9 mouse cellular contexts compared by ENCODE assay signal in the genomic region with DNA sequence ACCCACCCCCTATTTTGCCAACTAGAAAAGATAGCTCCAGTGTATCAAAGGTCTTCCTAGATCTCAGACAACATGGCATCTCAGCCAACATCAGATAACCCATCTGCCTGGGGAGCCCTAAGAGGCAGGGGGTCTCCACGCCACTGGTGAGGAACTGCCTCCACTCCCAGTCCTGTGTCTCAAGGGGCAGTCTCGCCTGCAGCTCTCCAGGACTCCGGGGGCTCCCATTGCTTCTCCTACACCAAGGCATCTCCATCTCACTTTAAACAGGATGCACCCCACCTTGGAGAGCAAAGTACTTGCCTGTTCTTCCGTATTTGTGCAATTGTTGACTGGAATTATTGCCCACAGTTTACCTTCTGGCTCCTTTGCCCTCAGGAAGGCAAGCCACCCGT. TPM values are rescaled to one million over a fixed set of nuclear protein-coding genes. Genes with fewer than 3 reads are reported as not detected.
DNase-seq lines count a peak whose midpoint lies in the region; ATAC-seq and TF ChIP-seq lines count a peak whose summit lies in the region.
"Had no signal": no experiment of that assay in that cellular context is flagged by ENCODE, and none has a peak within 500 bp of the region (broad histone marks: within the 10 kb centered on the region; RNA-seq: fewer than 3 reads in every experiment).

No protein-coding gene starts in this region.

- no peak for TF ChIP-seq CTCF in stomach, postnatal 0 days (IDR thresholded peaks at IDR 0.05; ENCODE audit: low read depth)

- 0 out of 2 replicates have a peak, but pooled peaks have one; percentile 1 for ATAC-seq in heart, embryonic 12.5 days (ENCODE audit: insufficient number of reproducible peaks, low FRiP score)
- no peak for ATAC-seq in neural tube, embryonic 11.5 days (ENCODE audit: insufficient read depth, low FRiP score, low TSS enrichment)
- ATAC-seq in limb, embryonic 12.5 days (ENCODE audit: insufficient number of reproducible peaks, insufficient read depth, low FRiP score, low TSS enrichment, low read depth), result no peak
- ATAC-seq in stomach, postnatal 0 days (ENCODE audit: low FRiP score, low TSS enrichment), result 0 out of 2 replicates have a peak, but pooled peaks have one; percentile 1

- intact Hi-C loops in heart, postnatal 14 days (cut with DNase I), result no loop called here

- peaks cover 22% of the 10 kb centered on the region for H3K36me3 ChIP-seq in heart, embryonic 12.5 days
- H3K36me3 ChIP-seq in neural tube, embryonic 11.5 days (ENCODE audit: control insufficient read depth, insufficient read depth, low read length), result no peaks in the 10 kb centered on the region
- H3K36me3 ChIP-seq in limb, embryonic 12.5 days, result peaks cover 34% of the 10 kb centered on the region
- peaks cover 8% of the 10 kb centered on the region; the same call in 1 of the 2 replicates for H3K36me3 ChIP-seq in stomach, postnatal 0 days (ENCODE audit: control insufficient read depth, insufficient read depth, low read length)

- no peak for DNase-seq in heart, postnatal 14 days
- DNase-seq in neural tube, embryonic 11.5 days (ENCODE audit: low spot score), result no peak
- no peak for DNase-seq in neural tube, embryonic 10.5 days (ENCODE audit: extremely low spot score, low spot score)
- no peak for DNase-seq in stomach, postnatal 0 days (ENCODE audit: low spot score)
- DNase-seq in thymus, postnatal 10 days (ENCODE audit: low spot score in 2 of 2), result no peak
- DNase-seq in urinary bladder, postnatal 36 days (ENCODE audit: low spot score in 2 of 2), result no peak

- WGBS in heart, embryonic 12.5 days, result 55% methylated on average over 5 of the region's 5 CpGs
- WGBS in neural tube, embryonic 11.5 days, result 80% methylated on average over 5 of the region's 5 CpGs
- WGBS in limb, embryonic 12.5 days, result 54% methylated on average over 5 of the region's 5 CpGs
- WGBS in stomach, postnatal 0 days, result 52% methylated on average over 5 of the region's 5 CpGs

- no peak overlapping the region for H3K9ac ChIP-seq in heart, embryonic 12.5 days
- H3K9ac ChIP-seq in neural tube, embryonic 11.5 days (ENCODE audit: low read length), result no peak overlapping the region
- H3K9ac ChIP-seq in limb, embryonic 12.5 days (replicated peaks), result no peak overlapping the region
- no peak overlapping the region for H3K9ac ChIP-seq in stomach, postnatal 0 days (ENCODE audit: low read length)

- H3K9me3 ChIP-seq in heart, embryonic 12.5 days (replicated peaks), result no peaks in the 10 kb centered on the region
- H3K9me3 ChIP-seq in neural tube, embryonic 11.5 days (ENCODE audit: control insufficient read depth, low read length), result no peaks in the 10 kb centered on the region
- H3K9me3 ChIP-seq in limb, embryonic 12.5 days, result no peaks in the 10 kb centered on the region
- H3K9me3 ChIP-seq in stomach, postnatal 0 days (ENCODE audit: control insufficient read depth, low read length), result no peaks in the 10 kb centered on the region

- no peak overlapping the region for H3K4me2 ChIP-seq in heart, embryonic 12.5 days
- H3K4me2 ChIP-seq in neural tube, embryonic 11.5 days (ENCODE audit: low read depth), result no peak overlapping the region
- H3K4me2 ChIP-seq in limb, embryonic 12.5 days, result no peak overlapping the region
- no peak overlapping the region for H3K4me2 ChIP-seq in stomach, postnatal 0 days (replicated peaks; ENCODE audit: low read depth)

- TF ChIP-seq EP300 in stomach, postnatal 0 days (optimal IDR thresholded peaks at IDR 0.05), result no peak

- H3K27ac ChIP-seq in heart, embryonic 12.5 days (ENCODE audit: poor library complexity, severe bottlenecking), result peak overlapping the region; percentile 90
- H3K27ac ChIP-seq in neural tube, embryonic 11.5 days (ENCODE audit: low read depth, low read length), result 0 out of 2 replicates have a peak overlapping the region, but pooled peaks have one; percentile 29
- H3K27ac ChIP-seq in limb, embryonic 12.5 days, result peak overlapping the region; percentile 86
- peak overlapping the region; percentile 92 for H3K27ac ChIP-seq in stomach, postnatal 0 days (replicated peaks)

- no peaks in the 10 kb centered on the region for H3K27me3 ChIP-seq in heart, embryonic 12.5 days (replicated peaks)
- no peaks in the 10 kb centered on the region for H3K27me3 ChIP-seq in neural tube, embryonic 11.5 days (ENCODE audit: control insufficient read depth, insufficient read depth, low read length)
- no peaks in the 10 kb centered on the region for H3K27me3 ChIP-seq in limb, embryonic 12.5 days
- H3K27me3 ChIP-seq in stomach, postnatal 0 days (ENCODE audit: control insufficient read depth, insufficient read depth, low read length), result no peaks in the 10 kb centered on the region

- peaks cover 47% of the 10 kb centered on the region for H3K4me1 ChIP-seq in heart, embryonic 12.5 days (replicated peaks)
- H3K4me1 ChIP-seq in neural tube, embryonic 11.5 days (ENCODE audit: control insufficient read depth, insufficient read depth, low read length), result peaks cover 10% of the 10 kb centered on the region; the same call in 1 of the 2 replicates
- H3K4me1 ChIP-seq in limb, embryonic 12.5 days (replicated peaks), result peaks cover 33% of the 10 kb centered on the region
- H3K4me1 ChIP-seq in stomach, postnatal 0 days (replicated peaks; ENCODE audit: control insufficient read depth, insufficient read depth), result peaks cover 5% of the 10 kb centered on the region; the same call in 1 of the 2 replicates

- H3K4me3 ChIP-seq in heart, embryonic 12.5 days, result no peak overlapping the region
- H3K4me3 ChIP-seq in neural tube, embryonic 11.5 days (ENCODE audit: low read depth, low read length), result no peak overlapping the region
- H3K4me3 ChIP-seq in limb, embryonic 12.5 days (replicated peaks), result no peak overlapping the region
- no peak overlapping the region for H3K4me3 ChIP-seq in stomach, postnatal 0 days (ENCODE audit: low read depth, low read length)
- H3K4me3 ChIP-seq: myocyte had no signal

RNA-seq across cellular contexts. Expression of a gene that starts 40.8 kb away (rescaled TPM):
- polyA plus RNA-seq in heart, embryonic 12.5 days (2016; fragmentation: Nextera tagmentation; extraction: Ambion mirVana), result 1.9 TPM in 2 replicates
- total RNA-seq in heart, postnatal 14 days (2021), result 1 to 10 TPM; 2.4 to 2.8 TPM
- 0.77 and 1.3 TPM in 2 replicates for polyA plus RNA-seq in neural tube, embryonic 11.5 days (2014; fragmentation: Nextera tagmentation; extraction: Ambion mirVana)
- 2.7 and 2.9 TPM in 2 replicates for polyA plus RNA-seq in limb, embryonic 12.5 days (2016; fragmentation: Nextera tagmentation; extraction: Ambion mirVana)
- 1.2 and 1.5 TPM in 2 replicates for polyA plus RNA-seq in stomach, postnatal 0 days (2015; fragmentation: Nextera tagmentation; extraction: Ambion mirVana)

Comparison
In these comparisons a context has a peak if more than half of its experiments do, and no peak if none do; other contexts are left out.
1. ATAC-seq: peak in heart, embryonic 12.5 days (single experiment) and stomach, postnatal 0 days (single experiment); none in neural tube, embryonic 11.5 days (single experiment) and limb, embryonic 12.5 days (single experiment).
2. H3K27ac ChIP-seq: peak in every context shown above with its lines; median percentile 92 in stomach, postnatal 0 days; 90 in heart, embryonic 12.5 days; 86 in limb, embryonic 12.5 days; 29 in neural tube, embryonic 11.5 days.